Mouse (Mus musculus) hindbrain, embryonic 11.5 days (tissue): ENCODE data around the gene Fgfr2. TPM values are rescaled to one million over a fixed set of nuclear protein-coding genes. Genes with fewer than 3 reads are reported as not detected.
A peak's percentile ranks its signal among the peaks of the same experiment; 100 is the strongest.

ENCODE experiments used
- ATAC-seq: fragments of 200-750 bp; cut with Nextera tagmentation; 2 replicates; pipeline ENCODE4 v1.8.0; 2017; ENCODE audit warnings: mild to moderate bottlenecking, moderate TSS enrichment, moderate library complexity; ENCODE audit not compliant: low FRiP score
- DNase-seq: peaks from one replicate; pipeline ENCODE4 v3.0.0-alpha.2; 2015; ENCODE audit warnings: low spot score
- H3K27ac ChIP-seq: fragments of 300-500 bp; sonication (generic); 2 replicates; pipeline ENCODE4 v1.5.1; 2014; ENCODE audit warnings: mild to moderate bottlenecking, low read depth, low read length
- H3K27me3 ChIP-seq: fragments of 300-500 bp; sonication (generic); 2 replicates; pipeline ENCODE4 v1.6.1; 2014; ENCODE audit warnings: mild to moderate bottlenecking, low read length, moderate library complexity, mixed read lengths; ENCODE audit not compliant: control insufficient read depth, insufficient read depth
- H3K36me3 ChIP-seq: fragments of 300-500 bp; sonication (generic); 2 replicates; pipeline ENCODE4 v1.6.1; 2014; ENCODE audit warnings: mild to moderate bottlenecking, low read length, moderate library complexity, mixed read lengths; ENCODE audit not compliant: control insufficient read depth, insufficient read depth
- H3K4me1 ChIP-seq: fragments of 300-500 bp; sonication (generic); replicated peaks from 2 replicates; pipeline ENCODE4 v1.6.1; 2014; ENCODE audit warnings: low read length, mixed read lengths; ENCODE audit not compliant: control insufficient read depth, insufficient read depth
- H3K4me2 ChIP-seq: fragments of 300-500 bp; sonication (generic); replicated peaks from 2 replicates; pipeline ENCODE4 v1.6.1; 2014; ENCODE audit warnings: mild to moderate bottlenecking, low read depth, low read length
- H3K4me3 ChIP-seq: fragments of 300-500 bp; sonication (generic); 2 replicates; pipeline ENCODE4 v1.5.1; 2014; ENCODE audit warnings: low read depth, low read length
- H3K9ac ChIP-seq: fragments of 300-500 bp; sonication (generic); 2 replicates; pipeline ENCODE4 v1.6.1; 2014; ENCODE audit warnings: low read depth, low read length
- H3K9me3 ChIP-seq: fragments of 300-500 bp; sonication (generic); 2 replicates; pipeline ENCODE4 v1.6.1; 2016; ENCODE audit warnings: low read length; ENCODE audit not compliant: control insufficient read depth
- WGBS: fragments of 180-500 bp; shearing (Covaris S2); extraction: QIAGEN DNeasy Blood & Tissue Kit; methylation state at CpG from one replicate; pipeline ENCODE4 v1.1.7; 2014; 5-methylcytosine and 5-hydroxymethylcytosine counted together
- polyA plus RNA-seq: library from polyadenylated mRNA; unstranded; fragments of >200 nt; fragmentation: Nextera tagmentation; extraction: Ambion mirVana; gene quantifications from 2 replicates; pipeline ENCODE4 v1.2.1, GENCODE M21; 2014

Gene Fgfr2
- polyA plus RNA-seq, 1 experiment from 2014 or later: 71.3 TPM

DNA sequence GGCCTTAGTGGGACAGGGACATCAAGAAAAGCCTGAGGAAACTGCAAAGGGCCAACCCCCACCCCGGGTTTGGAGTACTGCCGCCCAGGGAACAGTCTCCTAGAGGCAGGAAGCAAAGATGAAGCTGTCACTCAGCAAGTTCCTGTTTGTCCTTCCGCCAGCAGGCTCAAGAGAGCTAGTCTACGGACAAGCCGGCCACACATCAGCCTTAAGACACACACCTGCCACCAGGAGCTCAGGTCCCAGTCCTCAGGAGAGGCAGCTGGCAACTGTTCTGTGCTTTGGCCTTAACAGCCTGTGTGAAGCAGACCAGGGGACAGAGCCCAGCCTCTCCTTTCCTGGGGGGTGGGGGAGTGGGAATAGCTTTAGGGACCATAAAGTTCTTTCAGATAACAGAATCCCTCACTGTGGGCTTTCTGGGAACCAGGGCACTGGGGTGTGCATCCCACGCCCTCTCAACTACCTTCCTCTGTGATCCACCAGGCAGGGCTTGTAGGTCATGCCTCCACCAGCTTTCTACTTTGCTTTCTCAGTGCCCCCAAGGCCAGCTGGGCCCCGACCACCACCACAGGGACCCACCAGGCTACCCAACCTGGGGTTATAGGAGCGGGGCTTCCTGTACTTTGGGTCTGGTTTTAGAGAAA lies 409.5 kb downstream of the Fgfr2 start:
- H3K36me3 ChIP-seq: no peaks in the 10 kb centered on the region
- no peak overlapping the region for H3K27ac ChIP-seq
- H3K27me3 ChIP-seq: no peaks in the 10 kb centered on the region
- no peak overlapping the region for H3K9ac ChIP-seq
- no peak overlapping the region for H3K4me2 ChIP-seq
- DNase-seq: no peak
- H3K4me3 ChIP-seq: no peak overlapping the region
- H3K9me3 ChIP-seq: no peaks in the 10 kb centered on the region
- WGBS: 70% methylated on average over 8 of the region's 8 CpGs
- no peak for ATAC-seq
- H3K4me1 ChIP-seq: no peaks in the 10 kb centered on the region; the same call in 1 of the 2 replicates

DNA sequence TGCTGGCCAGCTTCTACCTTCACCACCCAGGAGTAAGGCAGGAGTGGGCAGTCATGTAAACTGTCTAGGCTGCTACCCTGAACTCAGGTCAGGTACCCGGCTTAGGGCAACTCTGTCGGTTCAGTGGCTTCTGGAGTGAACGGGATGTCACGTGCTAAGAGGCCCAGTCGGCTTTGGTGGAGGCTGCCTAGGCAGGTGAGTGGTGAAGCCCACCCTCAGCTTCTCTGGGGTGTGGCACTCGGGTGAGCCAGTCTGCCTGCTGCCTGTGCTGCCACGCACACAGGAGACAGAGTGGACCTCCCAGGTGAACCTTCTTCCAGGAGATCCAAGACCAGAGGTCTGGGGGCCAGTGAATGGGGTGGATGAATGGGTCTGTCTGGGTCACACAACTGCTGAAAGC lies 410.2 kb downstream of the Fgfr2 start:
- no peaks in the 10 kb centered on the region for H3K27me3 ChIP-seq
- no peaks in the 10 kb centered on the region for H3K36me3 ChIP-seq
- no peak overlapping the region for H3K9ac ChIP-seq
- no peaks in the 10 kb centered on the region for H3K9me3 ChIP-seq
- no peak overlapping the region for H3K27ac ChIP-seq
- H3K4me2 ChIP-seq: no peak overlapping the region
- DNase-seq: no peak
- no peaks in the 10 kb centered on the region; the same call in 1 of the 2 replicates for H3K4me1 ChIP-seq
- 78% methylated on average over 7 of the region's 7 CpGs for WGBS
- no peak for ATAC-seq
- no peak overlapping the region for H3K4me3 ChIP-seq

DNA sequence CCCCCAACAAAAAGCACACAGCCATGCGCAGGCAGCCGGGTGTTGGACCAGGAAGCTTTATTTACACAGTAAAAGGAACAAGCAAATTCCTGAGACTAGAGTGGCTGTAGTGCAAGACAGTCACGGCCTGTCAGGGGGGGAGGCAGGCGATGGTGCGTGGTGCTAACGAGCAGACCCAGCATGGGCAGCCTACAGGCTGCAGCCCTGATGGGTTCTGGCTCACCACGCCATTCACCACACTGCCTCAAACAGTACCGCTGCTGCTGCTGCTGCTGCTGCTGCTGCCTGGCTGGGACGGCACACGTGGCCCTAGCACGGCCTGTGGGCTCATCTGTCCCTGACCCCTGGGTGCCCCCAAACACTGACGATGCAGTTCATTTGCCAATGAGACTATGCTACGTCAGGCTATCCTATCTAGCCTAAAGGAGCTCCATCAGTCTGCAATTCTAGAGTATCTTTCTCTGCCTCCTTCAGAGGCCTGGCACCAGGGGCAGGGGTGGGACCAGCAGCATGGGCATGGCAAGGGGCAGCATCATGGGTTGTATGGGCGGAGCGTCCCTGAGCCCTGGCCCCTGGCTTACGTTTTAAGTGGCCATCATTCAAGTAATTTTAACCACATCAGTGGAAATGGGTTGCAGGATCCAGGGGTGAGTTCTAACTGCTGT lies 411.0 kb downstream of the Fgfr2 start:
- Histone ChIP-seq H3K4me2 (no peak overlapping the region), H3K27me3 (no peaks in the 10 kb centered on the region), H3K4me3 (no peak overlapping the region), H3K36me3 (no peaks in the 10 kb centered on the region), H3K4me1 (no peaks in the 10 kb centered on the region; the same call in 1 of the 2 replicates), H3K9ac (no peak overlapping the region), H3K9me3 (no peaks in the 10 kb centered on the region), H3K27ac (no peak overlapping the region)
- 41% methylated on average over 16 of the region's 16 CpGs for WGBS
- no peak for DNase-seq
- ATAC-seq: peak; percentile 45; the same call in 1 of the 2 replicates

DNA sequence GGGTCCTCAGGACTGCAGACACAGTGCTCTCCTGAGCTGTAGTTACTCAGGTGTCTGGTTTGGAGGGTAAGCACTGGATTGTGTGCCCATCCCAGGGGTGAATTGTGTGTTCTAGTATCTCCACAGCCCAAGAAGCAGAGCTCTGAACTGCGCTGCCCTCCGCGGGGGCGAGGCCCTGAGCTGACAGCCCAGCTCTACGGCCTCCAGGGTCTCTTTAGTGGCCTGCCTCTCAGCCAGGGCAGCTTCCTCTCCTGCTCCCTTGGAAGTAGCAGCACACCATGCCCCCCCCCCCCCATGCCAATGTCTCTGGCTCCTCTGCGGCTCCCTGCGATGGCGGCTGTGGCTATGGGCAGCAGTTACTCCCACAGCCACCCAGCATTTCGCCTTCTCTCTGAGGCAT lies 411.6 kb downstream of the Fgfr2 start:
- H3K36me3 ChIP-seq: no peaks in the 10 kb centered on the region
- DNase-seq (no peak), ATAC-seq (no peak)
- H3K27me3 ChIP-seq: no peaks in the 10 kb centered on the region
- H3K4me1 ChIP-seq: no peaks in the 10 kb centered on the region; the same call in 1 of the 2 replicates
- H3K9ac ChIP-seq: no peak overlapping the region
- 84% methylated on average over 9 of the region's 9 CpGs for WGBS
- H3K4me2 ChIP-seq: no peak overlapping the region
- no peak overlapping the region for H3K27ac ChIP-seq
- H3K9me3 ChIP-seq: no peaks in the 10 kb centered on the region
- no peak overlapping the region for H3K4me3 ChIP-seq

DNA sequence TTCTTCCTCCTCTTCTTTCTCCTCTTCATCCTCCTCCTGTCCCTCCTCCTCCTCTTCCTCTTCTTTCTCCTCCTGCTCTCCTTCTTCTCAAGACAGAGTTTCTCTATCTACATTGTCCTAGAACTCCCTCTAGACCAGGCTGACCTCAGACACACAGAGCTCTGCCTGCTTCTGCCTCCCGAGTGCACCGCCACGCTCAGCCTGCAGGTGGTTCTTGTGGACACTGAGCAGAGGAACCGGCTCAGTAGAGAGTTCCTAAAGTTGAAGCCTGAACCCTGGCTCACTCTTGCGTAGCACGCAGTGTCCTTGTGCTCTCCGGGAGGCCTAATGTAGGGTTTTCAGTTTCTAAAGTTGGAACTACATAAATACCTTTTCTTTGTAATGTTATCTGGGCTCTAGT lies 418.0 kb downstream of the Fgfr2 start:
- Histone ChIP-seq H3K9ac (no peak overlapping the region), H3K36me3 (no peaks in the 10 kb centered on the region), H3K9me3 (no peaks in the 10 kb centered on the region), H3K4me3 (no peak overlapping the region), H3K4me1 (no peaks in the 10 kb centered on the region), H3K27me3 (no peaks in the 10 kb centered on the region), H3K4me2 (no peak overlapping the region), H3K27ac (no peak overlapping the region)
- ATAC-seq (no peak), DNase-seq (no peak)
- WGBS: 92% methylated on average over 7 of the region's 7 CpGs

DNA sequence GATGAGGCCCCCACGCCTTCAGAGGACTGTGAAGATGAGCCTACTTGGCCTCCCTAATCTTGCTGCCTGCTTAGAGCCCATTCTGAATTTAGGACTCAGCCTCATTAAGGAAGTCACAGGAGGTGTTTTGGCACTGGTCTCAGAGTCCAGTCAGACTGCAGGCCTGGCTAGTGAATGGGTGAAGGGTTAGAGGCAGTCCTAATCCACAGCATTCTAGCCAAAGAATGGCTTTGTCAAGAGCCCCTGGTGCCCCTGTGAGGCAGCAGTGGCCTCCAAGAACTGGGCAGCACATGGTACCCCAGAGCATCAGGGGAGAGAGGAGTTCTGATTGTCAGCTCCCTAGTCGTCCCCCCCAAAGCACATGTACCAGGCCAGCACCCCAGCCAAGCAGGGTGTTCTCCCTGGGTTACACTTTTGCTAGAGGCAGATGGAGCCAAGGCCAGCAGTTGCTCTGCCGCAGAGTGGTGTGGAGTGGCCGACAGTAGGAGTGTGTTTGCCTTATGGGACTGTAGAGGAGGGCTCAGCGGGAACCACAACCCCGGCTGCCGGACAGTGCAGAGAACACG lies 418.8 kb downstream of the Fgfr2 start:
- WGBS: 89% methylated on average over 8 of the region's 8 CpGs

DNA sequence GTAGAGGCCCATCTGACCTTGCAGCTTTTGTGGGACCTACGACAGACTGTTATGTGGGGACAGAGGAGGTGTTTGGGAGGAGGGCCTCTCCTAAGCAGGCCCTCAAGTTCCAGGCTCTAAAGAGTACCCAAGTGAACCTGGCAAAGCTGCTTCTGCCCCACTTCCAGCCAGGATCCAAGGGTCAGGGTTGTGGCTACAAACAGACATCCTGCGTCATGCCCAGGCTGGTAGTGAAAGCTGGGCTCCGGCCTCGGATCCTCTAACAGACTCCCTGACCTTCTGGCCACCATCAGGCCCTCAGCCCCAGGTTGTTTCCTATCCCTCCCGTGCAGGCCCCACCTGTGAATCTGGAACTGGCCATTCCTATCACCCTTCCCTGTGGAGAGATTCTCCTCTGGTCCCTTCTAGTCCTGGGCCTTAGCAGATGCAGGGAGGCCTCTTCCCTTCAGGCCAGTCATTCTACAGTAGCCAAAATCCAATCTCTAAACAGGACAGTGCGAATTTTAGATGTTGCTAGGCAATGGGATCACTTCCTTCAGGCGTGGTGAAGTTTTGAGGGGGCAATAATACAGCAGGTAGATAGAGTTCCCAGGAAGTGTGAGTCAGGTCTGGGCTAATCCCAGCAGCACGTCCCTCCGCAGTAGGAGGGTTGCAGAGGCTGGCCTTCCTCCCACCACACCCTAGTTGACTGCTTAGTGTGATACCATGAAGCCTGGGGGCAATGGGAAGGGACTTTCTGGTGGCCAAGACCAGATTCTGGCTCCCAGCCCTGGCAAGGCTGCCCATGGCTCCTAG lies 419.4 kb downstream of the Fgfr2 start:
- H3K27me3 ChIP-seq: no peaks in the 10 kb centered on the region
- 93% methylated on average over 9 of the region's 9 CpGs for WGBS
- H3K36me3 ChIP-seq: no peaks in the 10 kb centered on the region
- no peak overlapping the region for H3K4me3 ChIP-seq
- no peaks in the 10 kb centered on the region for H3K4me1 ChIP-seq
- no peak overlapping the region for H3K9ac ChIP-seq
- ATAC-seq (no peak), DNase-seq (no peak)
- H3K27ac ChIP-seq: no peak overlapping the region
- no peaks in the 10 kb centered on the region for H3K9me3 ChIP-seq
- no peak overlapping the region for H3K4me2 ChIP-seq

More for the DNA sequence above, 418.8 kb downstream of the Fgfr2 start:
- Histone ChIP-seq H3K4me1 (no peaks in the 10 kb centered on the region), H3K27ac (no peak overlapping the region), H3K9me3 (no peaks in the 10 kb centered on the region), H3K27me3 (no peaks in the 10 kb centered on the region), H3K4me2 (no peak overlapping the region), H3K36me3 (no peaks in the 10 kb centered on the region), H3K9ac (no peak overlapping the region), H3K4me3 (no peak overlapping the region)
- DNase-seq: no peak
- no peak for ATAC-seq

DNA sequence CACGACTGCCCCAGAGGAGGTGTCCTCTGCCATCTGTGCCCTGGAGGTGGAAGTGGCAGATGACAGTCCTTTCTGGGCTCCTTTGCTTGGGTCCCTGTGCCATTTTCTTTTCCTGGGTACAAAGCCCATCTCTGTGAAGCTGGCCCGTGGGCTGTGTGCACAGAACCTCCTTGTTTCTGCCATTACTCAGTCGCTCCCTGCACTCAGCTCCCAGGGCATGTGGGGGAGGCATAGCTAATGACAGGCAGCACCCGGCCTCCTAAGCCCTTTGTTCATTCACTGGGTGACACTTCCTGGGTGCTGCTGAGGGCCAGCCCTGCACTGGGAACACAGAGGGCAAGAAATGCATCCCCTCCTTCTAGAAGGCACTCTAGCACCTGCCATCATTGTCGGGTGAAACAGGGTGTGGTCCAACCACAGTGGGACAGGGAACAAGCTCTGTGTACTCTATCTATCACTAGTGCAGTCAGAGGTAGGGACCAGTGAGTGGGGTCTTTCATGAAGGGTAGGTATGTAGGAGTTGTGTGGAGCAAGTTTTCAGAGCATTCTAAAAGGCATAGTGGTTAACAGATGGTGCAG lies 420.6 kb downstream of the Fgfr2 start:
- Histone ChIP-seq H3K9ac (no peak overlapping the region), H3K36me3 (no peaks in the 10 kb centered on the region), H3K27me3 (no peaks in the 10 kb centered on the region), H3K27ac (no peak overlapping the region), H3K4me3 (no peak overlapping the region), H3K9me3 (no peaks in the 10 kb centered on the region), H3K4me2 (no peak overlapping the region), H3K4me1 (no peaks in the 10 kb centered on the region)
- ATAC-seq (no peak), DNase-seq (no peak)
- 83% methylated on average over 5 of the region's 5 CpGs for WGBS
